23 mouse cellular contexts compared by ENCODE assay signal in genomic region chr14:48087298-48087830, GRCm38 (mm10). TPM values are rescaled to one million over a fixed set of nuclear protein-coding genes. Genes with fewer than 3 reads are reported as not detected.
DNase-seq lines count a peak whose midpoint lies in the region; ATAC-seq and TF ChIP-seq lines count a peak whose summit lies in the region.
"Had no signal": no experiment of that assay in that cellular context is flagged by ENCODE, and none has a peak within 500 bp of the region (broad histone marks: within the 10 kb centered on the region; RNA-seq: fewer than 3 reads in every experiment).

No protein-coding gene starts in this region.

- H3K4me2 ChIP-seq in lung, embryonic 16.5 days (ENCODE audit: low read depth, low read length): no peak overlapping the region
- H3K4me2 ChIP-seq in hindbrain, embryonic 12.5 days (replicated peaks): no peak overlapping the region
- no peak overlapping the region for H3K4me2 ChIP-seq in neural tube, embryonic 13.5 days
- H3K4me2 ChIP-seq: limb, embryonic 12.5 days; liver, embryonic 12.5 days had no signal

- no peaks in the 10 kb centered on the region for H3K9me3 ChIP-seq in lung, embryonic 16.5 days (ENCODE audit: control insufficient read depth, low read length)
- H3K9me3 ChIP-seq in hindbrain, embryonic 12.5 days (replicated peaks): no peaks in the 10 kb centered on the region
- H3K9me3 ChIP-seq in neural tube, embryonic 13.5 days: no peaks in the 10 kb centered on the region
- H3K9me3 ChIP-seq: heart, embryonic 10.5 days; limb, embryonic 12.5 days; liver, embryonic 12.5 days had no signal

- DNase-seq in cerebellum, postnatal 14 days: peak; percentile 18 to 31
- DNase-seq in cerebellum, adult 11-12 months: no peak
- DNase-seq in lung, postnatal 14 days: no peak
- no peak for DNase-seq in thymus, postnatal 14 days
- no peak for DNase-seq in layer of hippocampus, adult 2 months (ENCODE audit: low spot score in 2 of 2)
- DNase-seq: adrenal gland, postnatal 36 days; cerebellum, adult 2 months; gastrocnemius, postnatal 36 days; heart, postnatal 10 days; kidney, adult 18-20 months; lung, adult 2 months; right cerebral cortex, postnatal 14 days; spleen, adult 18-20 months; thymus, postnatal 36 days had no signal

- no peak overlapping the region for H3K4me3 ChIP-seq in lung, embryonic 16.5 days (ENCODE audit: low read length)
- no peak overlapping the region for H3K4me3 ChIP-seq in hindbrain, embryonic 12.5 days
- H3K4me3 ChIP-seq in neural tube, embryonic 13.5 days: no peak overlapping the region
- H3K4me3 ChIP-seq in layer of hippocampus, adult 2 months: no peak overlapping the region
- H3K4me3 ChIP-seq: heart, embryonic 10.5 days; left cerebral cortex, adult 2 months; limb, embryonic 12.5 days; liver, embryonic 12.5 days had no signal

- H3K27ac ChIP-seq in lung, embryonic 16.5 days (ENCODE audit: low read length): peak overlapping the region; percentile 40; the same call in 1 of the 2 replicates
- peak overlapping the region; percentile 57; the same call in 1 of the 2 replicates for H3K27ac ChIP-seq in hindbrain, embryonic 12.5 days
- H3K27ac ChIP-seq in neural tube, embryonic 13.5 days (replicated peaks): 0 out of 2 replicates have a peak overlapping the region, but pooled peaks have one; percentile 15
- H3K27ac ChIP-seq in layer of hippocampus, adult 2 months: no peak overlapping the region
- H3K27ac ChIP-seq: heart, embryonic 10.5 days; kidney, postnatal 0 days; left cerebral cortex, adult 2 months; limb, embryonic 12.5 days; liver, embryonic 12.5 days had no signal

- no peaks in the 10 kb centered on the region for H3K27me3 ChIP-seq in lung, embryonic 16.5 days (ENCODE audit: control insufficient read depth, insufficient read depth, low read depth, low read length)
- no peaks in the 10 kb centered on the region for H3K27me3 ChIP-seq in hindbrain, embryonic 12.5 days
- H3K27me3 ChIP-seq in neural tube, embryonic 13.5 days: no peaks in the 10 kb centered on the region
- H3K27me3 ChIP-seq: limb, embryonic 12.5 days; liver, embryonic 12.5 days had no signal

- no peak; the same call in 1 of the 2 replicates for ATAC-seq in lung, embryonic 16.5 days (ENCODE audit: low read depth)
- ATAC-seq in hindbrain, embryonic 12.5 days (ENCODE audit: low FRiP score): 0 out of 2 replicates have a peak, but pooled peaks have one; percentile 26
- peak; percentile 23; the same call in 1 of the 2 replicates for ATAC-seq in neural tube, embryonic 13.5 days (ENCODE audit: low read depth)
- ATAC-seq: forebrain, embryonic 16.5 days; liver, embryonic 12.5 days had no signal

- no peaks in the 10 kb centered on the region for H3K36me3 ChIP-seq in lung, embryonic 16.5 days (ENCODE audit: control insufficient read depth, insufficient read depth, low read length)
- H3K36me3 ChIP-seq in hindbrain, embryonic 12.5 days: no peaks in the 10 kb centered on the region
- no peaks in the 10 kb centered on the region for H3K36me3 ChIP-seq in neural tube, embryonic 13.5 days
- H3K36me3 ChIP-seq: heart, embryonic 10.5 days; limb, embryonic 12.5 days; liver, embryonic 12.5 days had no signal

- H3K9ac ChIP-seq in lung, embryonic 16.5 days (ENCODE audit: low read length): no peak overlapping the region
- no peak overlapping the region for H3K9ac ChIP-seq in hindbrain, embryonic 12.5 days
- no peak overlapping the region for H3K9ac ChIP-seq in neural tube, embryonic 13.5 days
- H3K9ac ChIP-seq: limb, embryonic 12.5 days; liver, embryonic 12.5 days had no signal

- H3K4me1 ChIP-seq in lung, embryonic 16.5 days (replicated peaks; ENCODE audit: control insufficient read depth, insufficient read depth, low read length): peaks cover 16% of the 10 kb centered on the region
- peaks cover 22% of the 10 kb centered on the region for H3K4me1 ChIP-seq in hindbrain, embryonic 12.5 days
- peaks cover 23% of the 10 kb centered on the region for H3K4me1 ChIP-seq in neural tube, embryonic 13.5 days (replicated peaks)
- H3K4me1 ChIP-seq: liver, embryonic 12.5 days had no signal

- WGBS in lung, embryonic 16.5 days: 58% methylated on average over 8 of the region's 8 CpGs
- 53% methylated on average over 8 of the region's 8 CpGs for WGBS in hindbrain, embryonic 12.5 days
- WGBS in neural tube, embryonic 13.5 days: 39% methylated on average over 8 of the region's 8 CpGs

- no peak for TF ChIP-seq CTCF in layer of hippocampus, adult 2 months (conservative IDR thresholded peaks at IDR 0.05)

RNA-seq across cellular contexts. Expression of gene Peli2, which starts 33.3 kb away (rescaled TPM):
- 15.3 and 15.8 TPM in 2 replicates for polyA plus RNA-seq in lung, embryonic 16.5 days (2015; fragmentation: Nextera tagmentation; extraction: Ambion mirVana)
- polyA plus RNA-seq in hindbrain, embryonic 12.5 days (2016; fragmentation: Nextera tagmentation; extraction: Ambion mirVana): 15.3 and 18.0 TPM in 2 replicates
- 10.8 and 12.8 TPM in 2 replicates for polyA plus RNA-seq in neural tube, embryonic 13.5 days (2015; fragmentation: Nextera tagmentation; extraction: Ambion mirVana)
- 10 to 100 TPM; 19.3 to 23.2 TPM for total RNA-seq in layer of hippocampus, adult 2 months (2021)

Comparison
In these comparisons a context has a peak if more than half of its experiments do, and no peak if none do; other contexts are left out.
1. DNase-seq: peak in cerebellum, postnatal 14 days (2 of 2); none in cerebellum, adult 11-12 months (single experiment), lung, postnatal 14 days (single experiment), thymus, postnatal 14 days (single experiment) and layer of hippocampus, adult 2 months (0 of 2).